Mouse (Mus musculus): ENCODE data around the gene Rnf44.

Gene Rnf44

DNA sequence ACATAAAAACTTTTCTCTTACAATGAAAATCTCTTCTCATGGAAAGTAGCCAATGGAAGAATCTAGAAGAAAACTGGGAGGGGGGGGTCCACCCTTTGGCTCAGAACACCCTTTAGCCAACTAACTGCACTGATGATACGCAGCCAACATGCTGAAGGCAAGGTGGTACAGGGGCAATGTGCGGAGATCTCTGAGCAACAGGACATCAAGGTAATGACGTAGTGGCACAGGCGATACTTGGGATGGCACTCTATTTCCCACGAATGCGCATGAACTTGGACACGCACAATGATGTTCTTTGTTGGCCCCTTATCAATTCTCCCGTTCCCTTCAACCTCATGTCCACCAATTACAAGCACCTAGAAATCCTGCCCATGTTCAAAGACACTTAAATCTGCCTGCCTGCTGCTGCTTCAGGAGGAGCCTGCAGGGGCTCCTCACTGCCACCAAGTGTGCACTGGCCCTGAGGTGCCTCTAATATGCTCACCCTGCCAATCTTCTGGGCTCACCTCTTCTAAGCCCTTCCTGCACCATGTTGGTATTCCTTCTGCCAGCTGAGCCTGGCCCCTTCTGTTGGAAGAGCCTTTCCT is 3.5 kb downstream of the Rnf44 start:
- in situ Hi-C loops (cut with MboI; ENCODE audit: low pct_unique_long_range_greater_than_20kb in 1 of 2, low sequenced_read_pairs in 2 of 2, unreplicated experiment in 1 of 2), result no loop called here

DNA sequence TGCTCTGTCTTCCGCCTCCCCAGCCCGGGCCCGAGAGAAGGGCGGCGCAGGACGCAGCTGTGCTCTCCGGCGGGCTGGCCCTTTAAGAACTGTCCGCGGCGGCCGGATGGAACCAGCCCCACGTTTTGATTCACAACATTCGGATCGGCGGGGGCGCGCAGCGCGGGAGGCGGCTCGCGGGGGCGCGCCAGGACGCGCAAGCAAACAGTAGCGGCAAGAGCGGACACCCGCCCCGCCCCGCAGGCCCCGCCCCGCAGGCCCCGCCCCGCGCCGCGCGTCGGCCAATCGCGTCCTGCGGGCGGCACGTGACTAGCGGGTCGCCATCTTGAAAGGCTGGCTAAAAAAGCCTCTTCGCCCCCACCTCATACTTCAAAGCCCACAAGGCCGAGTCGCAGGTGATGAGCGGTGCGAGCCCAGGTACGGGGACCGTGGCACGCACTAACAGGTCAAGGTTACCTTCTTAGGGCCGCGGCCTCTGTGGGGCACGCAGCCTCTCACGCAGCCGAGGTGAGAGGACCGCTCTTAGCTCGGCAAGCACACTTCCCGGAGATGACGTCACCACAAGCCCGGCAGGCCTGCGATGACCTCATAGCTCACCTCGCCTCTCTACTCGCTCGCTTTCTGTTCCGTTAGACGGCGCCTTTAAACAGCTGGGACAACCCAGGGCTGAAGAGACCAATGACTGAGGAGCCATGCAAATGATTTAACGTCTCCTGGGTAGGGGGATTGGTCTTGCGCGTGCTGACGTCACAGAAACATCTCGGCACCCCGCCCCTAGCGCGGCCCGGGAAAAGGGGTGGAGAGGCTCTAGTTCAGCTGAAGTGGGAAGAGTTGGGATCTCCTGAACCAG is 5.9 kb downstream of the Rnf44 start:
- in situ Hi-C loops (cut with MboI; ENCODE audit: low pct_unique_long_range_greater_than_20kb in 1 of 2, low sequenced_read_pairs in 2 of 2, unreplicated experiment in 1 of 2), result no loop called here

DNA sequence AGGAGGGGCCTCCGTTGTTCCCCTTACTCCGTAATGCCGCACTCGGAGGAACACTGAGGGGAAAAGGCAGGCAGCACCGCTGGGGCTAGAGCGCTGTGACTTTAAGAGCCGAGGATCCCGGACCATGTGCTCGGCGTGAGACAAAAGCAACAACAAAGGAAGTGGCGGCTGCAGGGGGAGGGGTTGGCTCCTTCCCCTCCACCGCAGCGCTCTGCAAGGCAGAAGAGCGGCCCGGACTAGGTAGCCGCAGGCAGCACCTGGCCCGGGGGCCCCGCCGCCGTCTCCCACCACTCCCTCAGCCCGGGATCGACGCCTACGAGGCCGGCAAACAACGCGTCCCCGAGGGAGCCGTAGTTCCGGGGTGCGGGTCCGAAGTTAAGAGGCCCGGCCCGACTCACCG is 6.6 kb downstream of the Rnf44 start:
- in situ Hi-C loops (cut with MboI; ENCODE audit: low pct_unique_long_range_greater_than_20kb in 1 of 2, low sequenced_read_pairs in 2 of 2, unreplicated experiment in 1 of 2), result no loop called here

DNA sequence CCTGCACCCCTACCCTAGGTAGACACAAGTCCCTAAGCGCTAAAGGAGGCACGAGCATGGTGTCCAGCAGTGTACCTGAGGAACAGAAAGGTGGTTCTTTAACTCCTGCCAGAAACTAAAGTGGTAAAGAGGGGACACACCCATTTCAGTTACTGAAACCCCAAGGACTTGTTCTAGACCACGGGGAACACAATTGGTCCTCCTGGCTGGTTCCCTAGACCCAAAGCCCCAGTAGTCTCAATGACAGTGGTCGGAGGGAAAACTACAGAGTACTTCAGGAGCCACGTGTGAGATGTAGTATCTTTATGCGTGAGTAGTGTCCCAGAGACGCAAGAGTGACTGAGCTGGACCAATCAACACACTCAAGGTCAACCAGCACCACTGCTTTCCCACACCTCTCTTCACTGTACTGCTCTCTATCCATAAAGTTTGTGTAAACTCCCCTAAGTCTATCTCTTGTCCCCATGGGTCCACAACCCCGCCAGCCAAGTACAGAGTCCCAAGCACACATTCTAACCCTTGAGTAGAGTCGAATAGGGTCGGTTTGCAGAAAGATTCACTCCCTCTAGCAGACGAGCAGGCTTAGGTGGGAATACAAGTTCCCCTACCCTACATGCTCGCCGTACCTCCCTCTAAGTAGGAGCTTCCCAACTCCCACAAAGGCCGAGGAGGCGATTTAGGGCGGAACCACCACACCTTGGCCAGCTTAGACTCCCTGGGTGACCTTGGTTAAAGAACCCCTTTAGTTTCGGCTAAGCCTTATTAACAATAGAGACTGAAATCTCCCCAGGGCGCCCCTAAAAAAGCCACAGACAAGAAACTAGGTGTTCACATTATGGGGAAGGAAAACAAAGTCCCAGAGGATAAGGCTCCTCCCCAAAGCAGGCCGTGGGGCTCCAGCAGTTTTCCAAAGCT is 7.3 kb downstream of the Rnf44 start:
- in situ Hi-C loops (cut with MboI; ENCODE audit: low pct_unique_long_range_greater_than_20kb in 1 of 2, low sequenced_read_pairs in 2 of 2, unreplicated experiment in 1 of 2), result no loop called here

DNA sequence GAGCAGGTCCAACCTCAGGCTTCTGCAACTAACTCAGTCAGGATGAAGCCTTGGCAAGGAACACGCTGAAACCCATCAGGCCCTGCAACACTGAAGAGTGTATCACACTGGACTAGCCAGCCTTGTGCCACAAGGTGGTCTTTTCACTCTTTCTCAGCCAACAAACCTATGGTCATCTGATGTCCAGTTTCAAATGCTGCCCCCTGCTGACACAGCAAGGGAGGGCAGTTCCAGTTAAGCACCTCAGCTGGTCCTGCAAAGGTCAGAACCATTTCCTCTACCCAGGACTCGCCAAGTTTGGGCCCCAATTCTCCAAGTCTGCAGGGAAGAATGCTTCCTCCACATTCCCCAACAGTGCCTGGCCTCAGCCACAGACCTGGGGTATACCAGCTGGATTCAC is 8.5 kb downstream of the Rnf44 start:
- in situ Hi-C loops (cut with MboI; ENCODE audit: low pct_unique_long_range_greater_than_20kb in 1 of 2, low sequenced_read_pairs in 2 of 2, unreplicated experiment in 1 of 2), result no loop called here

DNA sequence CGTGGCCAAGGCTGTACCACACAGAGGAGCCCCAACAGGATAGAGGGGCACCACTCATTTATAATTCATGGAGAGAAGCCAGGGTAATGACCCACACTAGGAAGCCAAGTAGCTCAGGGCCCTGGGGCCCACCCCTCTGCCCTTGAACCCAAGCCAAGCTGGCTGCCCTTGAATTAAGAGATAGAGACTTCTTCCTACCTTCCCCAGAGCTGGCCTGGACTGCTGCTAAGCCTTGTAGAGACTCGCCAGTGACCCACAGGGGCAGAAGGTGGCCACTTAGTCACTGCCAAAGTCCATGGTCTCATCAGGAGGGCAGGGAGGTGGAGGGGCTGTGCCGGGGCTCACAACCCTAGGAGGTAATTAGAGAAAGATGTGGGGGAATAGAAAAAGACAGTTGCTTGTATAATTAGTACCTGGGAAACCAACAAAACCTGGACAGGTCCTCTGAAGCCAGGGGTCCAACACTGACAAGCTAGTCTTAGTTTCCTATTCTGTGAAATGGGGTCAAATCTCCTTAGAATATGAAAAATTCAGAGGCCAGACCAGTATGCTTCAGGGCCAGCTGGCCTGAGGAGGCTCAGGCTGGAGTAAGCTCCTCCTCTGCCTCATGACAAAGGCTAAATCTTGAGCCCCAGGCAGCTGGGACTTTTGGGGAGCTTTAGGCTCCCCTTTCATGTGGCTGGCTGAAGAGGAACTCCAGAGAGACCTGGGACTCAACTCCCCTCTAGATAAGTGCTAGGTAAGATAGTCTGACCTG is 9.4 kb downstream of the Rnf44 start:
- in situ Hi-C loops (cut with MboI; ENCODE audit: low pct_unique_long_range_greater_than_20kb in 1 of 2, low sequenced_read_pairs in 2 of 2, unreplicated experiment in 1 of 2), result no loop called here

DNA sequence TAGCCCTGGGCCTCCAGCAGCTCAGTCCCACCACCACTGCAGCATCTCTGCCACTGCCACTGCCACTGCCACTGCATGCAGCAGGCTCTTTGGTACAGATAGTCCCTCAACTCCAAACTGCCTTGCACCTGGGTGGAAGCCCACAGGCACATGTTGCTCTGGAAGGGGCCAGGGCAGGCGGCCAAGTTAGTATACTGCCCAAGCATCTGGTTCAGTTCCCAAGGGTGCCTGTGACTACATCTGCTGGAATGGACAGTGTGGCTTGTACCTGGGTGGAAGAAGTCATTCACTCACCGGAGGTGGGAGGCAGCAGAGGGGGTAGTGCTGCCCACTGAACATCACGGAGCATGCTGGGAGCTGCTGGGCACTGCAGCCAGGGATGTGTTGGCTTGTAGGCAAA is 10.4 kb downstream of the Rnf44 start:
- in situ Hi-C loops (cut with MboI; ENCODE audit: low pct_unique_long_range_greater_than_20kb in 1 of 2, low sequenced_read_pairs in 2 of 2, unreplicated experiment in 1 of 2), result no loop called here

DNA sequence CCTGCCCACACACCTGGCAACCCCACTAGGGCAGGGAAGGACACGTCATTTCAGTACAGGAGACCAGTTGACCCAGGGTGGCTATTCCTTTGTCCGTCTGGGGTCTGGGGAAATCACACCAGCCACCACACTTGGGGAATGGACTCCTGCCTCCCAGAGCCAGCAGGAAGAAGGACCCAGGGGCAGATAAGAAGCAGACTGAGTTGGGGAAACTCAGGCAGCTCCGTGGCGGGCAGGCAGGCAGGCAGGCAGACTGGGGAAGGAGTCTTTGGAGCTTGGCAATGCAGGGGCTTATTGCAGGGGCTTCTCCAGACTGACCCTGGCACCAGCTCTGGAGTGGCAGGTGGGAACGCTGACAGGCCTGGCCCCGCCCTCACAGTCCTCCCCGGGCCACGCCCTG is 12.4 kb downstream of the Rnf44 start:
- in situ Hi-C loops (cut with MboI; ENCODE audit: low pct_unique_long_range_greater_than_20kb in 1 of 2, low sequenced_read_pairs in 2 of 2, unreplicated experiment in 1 of 2), result no loop called here

DNA sequence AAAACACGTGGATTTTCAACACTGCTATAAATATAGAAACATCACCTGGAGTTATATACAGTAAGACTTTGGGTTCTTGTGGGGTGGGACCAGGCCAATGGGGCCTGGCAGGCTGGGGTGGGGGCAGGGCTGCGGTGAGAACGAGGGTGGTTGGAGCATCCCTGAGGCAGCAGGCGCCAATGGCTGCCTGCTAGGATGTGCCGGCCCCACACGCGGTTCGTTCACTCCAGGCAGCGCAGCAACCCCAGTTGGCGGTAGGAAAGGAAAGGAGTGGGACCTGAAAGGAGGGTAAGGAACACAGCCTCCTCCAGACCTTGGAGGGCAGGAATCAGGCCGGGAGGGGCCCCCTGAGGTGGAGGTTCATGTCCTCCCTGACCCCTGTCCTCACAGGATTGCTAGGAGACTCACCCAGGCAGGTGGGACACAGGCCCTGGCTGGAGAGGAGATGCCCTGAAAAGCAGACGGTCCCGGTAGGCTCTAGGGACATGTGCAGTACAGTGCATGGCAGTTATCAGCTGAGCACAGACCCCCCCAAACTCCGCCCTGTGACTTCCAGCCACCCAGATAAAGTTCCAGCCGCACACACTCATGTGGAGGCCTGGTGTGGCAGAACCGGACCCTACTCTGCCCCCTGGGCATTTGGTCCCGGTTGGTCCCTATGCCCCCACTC is 13.4 kb downstream of the Rnf44 start:
- in situ Hi-C loops (cut with MboI; ENCODE audit: low pct_unique_long_range_greater_than_20kb in 1 of 2, low sequenced_read_pairs in 2 of 2, unreplicated experiment in 1 of 2), result no loop called here

DNA sequence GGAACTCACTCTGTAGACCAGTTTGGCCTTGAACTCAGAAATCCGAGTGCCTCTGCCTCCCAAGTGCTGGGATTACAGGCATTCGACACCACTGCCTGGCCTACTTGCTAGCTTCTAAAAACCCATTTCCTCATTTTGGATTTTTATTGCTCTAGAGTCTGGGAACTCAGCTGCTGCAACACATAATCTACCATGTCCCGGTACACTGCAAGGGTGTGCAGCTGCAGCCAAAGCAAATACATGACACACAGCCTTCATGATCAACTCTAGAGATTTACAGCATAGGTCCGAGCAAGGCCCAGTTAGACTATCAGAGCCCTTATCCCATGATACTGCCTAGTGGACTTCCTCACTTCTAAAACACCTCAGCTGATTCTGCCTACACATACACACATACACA is 15.4 kb downstream of the Rnf44 start:
- in situ Hi-C loops (cut with MboI; ENCODE audit: low pct_unique_long_range_greater_than_20kb in 1 of 2, low sequenced_read_pairs in 2 of 2, unreplicated experiment in 1 of 2), result no loop called here

DNA sequence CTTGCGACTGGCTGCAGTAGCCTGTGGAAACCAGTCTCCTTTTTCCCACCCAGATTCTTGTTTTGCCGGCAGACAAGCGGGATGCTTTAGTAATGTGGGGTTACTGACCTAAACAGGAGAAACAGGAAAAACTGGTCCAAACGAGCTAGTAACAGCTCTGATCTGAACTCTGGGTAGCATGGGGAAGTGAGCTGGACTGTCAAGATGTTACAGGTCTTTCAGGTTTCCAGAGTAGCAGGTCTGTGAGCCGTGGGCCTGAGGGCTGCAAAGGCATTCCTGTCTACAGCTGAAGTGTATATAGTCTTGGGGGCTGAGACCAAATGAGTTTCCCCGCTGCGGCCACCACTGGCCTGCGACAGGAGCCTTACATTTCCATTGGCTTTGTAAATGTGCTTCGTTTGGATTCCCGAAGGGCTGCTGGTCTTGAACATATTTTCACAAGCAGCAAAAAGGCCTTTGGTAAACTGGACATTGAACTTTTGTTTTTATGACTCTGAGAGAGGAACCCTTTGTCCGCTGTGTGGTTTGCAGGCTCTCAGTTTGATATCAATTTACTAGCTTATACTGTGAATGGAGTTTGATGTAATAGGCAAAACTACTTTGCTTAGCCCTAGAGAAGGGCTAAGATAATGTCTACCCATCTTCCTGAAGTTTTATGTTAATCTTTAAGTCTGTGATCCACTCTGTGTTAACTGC is 17.7 kb downstream of the Rnf44 start:
- in situ Hi-C loops (cut with MboI; ENCODE audit: low pct_unique_long_range_greater_than_20kb in 1 of 2, low sequenced_read_pairs in 2 of 2, unreplicated experiment in 1 of 2), result no loop called here

DNA sequence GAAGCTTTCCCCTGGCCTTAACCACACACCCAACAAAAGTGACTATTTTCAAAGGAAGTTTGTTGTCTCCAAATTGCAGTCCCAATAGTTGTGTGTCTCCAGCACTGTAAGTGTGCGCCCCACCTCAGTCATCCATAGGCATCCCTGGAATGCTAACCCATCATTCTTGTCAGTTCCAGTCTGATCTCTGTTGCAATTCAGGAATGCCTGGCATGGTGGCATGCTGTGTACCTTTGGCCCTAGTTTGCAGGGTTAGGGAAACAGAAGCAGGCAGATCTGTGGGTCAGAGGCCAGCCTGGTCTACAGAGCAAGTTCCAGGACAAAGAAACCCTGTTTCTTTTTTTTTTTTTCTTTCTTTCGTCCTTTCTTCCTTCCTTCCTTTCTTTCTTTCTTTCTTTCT is 23.2 kb downstream of the Rnf44 start:
- in situ Hi-C loops (cut with MboI; ENCODE audit: low pct_unique_long_range_greater_than_20kb in 1 of 2, low sequenced_read_pairs in 2 of 2, unreplicated experiment in 1 of 2), result no loop called here

DNA sequence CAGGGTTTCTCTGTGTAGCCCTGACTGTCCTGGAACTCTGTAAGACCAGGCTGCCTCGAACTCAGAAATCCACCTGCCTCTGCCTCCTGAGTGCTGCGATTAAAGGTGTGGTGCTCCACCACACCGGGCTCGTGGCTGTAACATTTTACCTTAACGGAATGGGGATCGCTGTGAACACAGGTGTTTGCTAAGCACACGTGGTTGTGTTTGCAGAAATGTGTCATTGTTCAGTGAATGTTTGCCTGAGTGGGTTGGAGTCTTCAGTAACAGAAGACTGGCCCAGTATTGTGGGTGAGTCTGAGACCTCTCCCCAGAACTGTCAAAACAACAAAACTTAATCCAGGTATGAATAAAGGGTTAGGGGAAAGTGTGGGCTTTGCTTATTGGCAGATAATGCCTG is 28.6 kb downstream of the Rnf44 start:
- in situ Hi-C loops (cut with MboI; ENCODE audit: low pct_unique_long_range_greater_than_20kb in 1 of 2, low sequenced_read_pairs in 2 of 2, unreplicated experiment in 1 of 2), result no loop called here

DNA sequence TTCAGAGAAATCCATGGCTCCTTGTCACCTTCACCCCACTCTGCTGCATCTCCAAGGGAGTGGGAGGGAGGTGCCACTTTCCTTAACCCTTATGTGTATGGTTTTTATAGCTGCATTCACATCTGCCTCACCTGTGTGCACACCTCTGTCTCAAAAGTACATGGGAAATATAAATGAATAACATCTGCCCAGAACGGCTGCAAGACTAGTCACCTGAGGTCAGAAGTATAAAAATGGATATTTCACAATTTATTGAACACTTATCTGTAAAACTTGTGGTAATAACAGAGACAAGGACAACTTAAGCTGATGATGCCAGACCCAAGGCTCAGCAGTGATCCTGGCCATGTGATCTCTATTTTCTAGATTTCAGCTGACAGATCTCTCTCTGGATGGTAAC is 29.2 kb downstream of the Rnf44 start:
- in situ Hi-C loops (cut with MboI; ENCODE audit: low pct_unique_long_range_greater_than_20kb in 1 of 2, low sequenced_read_pairs in 2 of 2, unreplicated experiment in 1 of 2), result no loop called here

DNA sequence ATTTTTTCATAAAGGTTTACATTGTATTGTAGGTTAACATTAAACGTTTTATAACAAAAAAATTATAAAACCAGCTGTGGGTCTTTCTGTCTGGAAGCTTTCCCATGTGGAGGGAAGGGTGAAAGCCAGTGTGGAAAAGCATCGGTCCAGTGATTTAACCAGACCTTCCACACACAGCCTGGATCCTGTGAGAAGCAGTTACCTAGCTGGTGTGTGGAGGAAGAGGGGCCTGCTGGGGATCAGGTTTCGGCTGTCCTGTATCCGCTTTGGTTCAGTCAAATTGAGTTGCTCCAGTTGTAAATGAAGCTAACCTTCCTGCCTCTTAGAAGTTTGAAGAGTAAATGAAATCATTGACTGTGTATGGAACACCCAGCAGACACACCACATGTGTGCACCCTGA is 29.7 kb downstream of the Rnf44 start:
- in situ Hi-C loops (cut with MboI; ENCODE audit: low pct_unique_long_range_greater_than_20kb in 1 of 2, low sequenced_read_pairs in 2 of 2, unreplicated experiment in 1 of 2), result no loop called here

DNA sequence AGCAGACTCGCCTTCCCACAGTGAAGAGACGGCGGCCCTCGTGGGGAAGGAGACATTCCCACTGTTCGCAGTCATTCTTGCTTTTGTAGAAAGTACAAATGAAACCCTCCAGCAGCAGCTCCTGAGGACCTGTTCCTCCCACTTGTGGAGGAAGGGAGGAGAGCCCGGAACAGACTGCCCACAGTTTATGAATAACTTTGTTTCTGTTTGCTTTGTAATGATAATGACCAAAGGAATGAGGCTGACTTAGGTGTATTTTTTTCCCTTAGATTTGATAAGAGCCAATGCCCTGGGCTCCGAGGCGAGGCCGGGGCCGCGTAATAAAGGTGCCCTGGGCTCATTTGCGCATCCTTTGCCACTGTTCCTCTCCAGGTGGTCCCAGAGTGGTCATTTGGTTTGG is 32.3 kb downstream of the Rnf44 start:
- in situ Hi-C loops (cut with MboI; ENCODE audit: low pct_unique_long_range_greater_than_20kb in 1 of 2, low sequenced_read_pairs in 2 of 2, unreplicated experiment in 1 of 2), result no loop called here

DNA sequence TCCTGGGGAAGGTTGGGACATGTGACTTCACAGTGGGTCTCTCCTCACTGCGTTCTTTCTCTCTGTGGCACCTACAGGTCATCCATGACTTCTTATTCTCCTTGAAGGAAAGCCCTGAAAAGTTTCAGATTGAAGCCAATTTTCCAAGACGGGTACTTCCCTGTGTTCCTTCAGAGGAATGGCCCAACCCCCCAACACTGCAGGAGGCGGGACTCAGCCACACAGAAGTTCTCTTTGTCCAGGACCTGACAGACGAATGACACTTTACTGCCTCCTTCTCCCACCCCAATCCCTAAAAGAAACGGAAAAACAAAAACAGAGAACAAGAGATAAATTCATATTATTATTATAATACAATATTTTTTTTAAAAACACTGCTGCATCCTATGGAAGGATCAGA is 32.8 kb downstream of the Rnf44 start:
- in situ Hi-C loops (cut with MboI; ENCODE audit: low pct_unique_long_range_greater_than_20kb in 1 of 2, low sequenced_read_pairs in 2 of 2, unreplicated experiment in 1 of 2), result no loop called here

DNA sequence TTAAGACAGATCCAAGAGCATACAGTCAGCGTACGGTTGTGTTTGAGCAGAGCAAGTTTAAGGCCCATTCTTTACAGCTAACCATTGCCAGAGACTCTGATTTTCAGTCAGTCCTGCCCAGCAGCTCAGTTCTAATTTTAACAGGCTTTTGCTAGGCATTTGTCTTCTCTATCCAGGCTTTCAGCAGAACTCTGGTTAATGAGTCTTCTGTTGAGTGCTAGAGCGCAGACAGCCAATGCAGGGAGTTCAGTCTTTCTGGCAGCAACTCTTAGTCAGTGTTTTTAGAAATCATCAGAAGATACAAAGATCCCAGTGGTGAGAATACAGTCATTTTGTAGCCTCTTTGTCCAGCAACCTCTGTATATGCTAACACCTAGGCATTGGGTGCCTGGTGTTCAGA is 43.2 kb downstream of the Rnf44 start:
- in situ Hi-C loops (cut with MboI; ENCODE audit: low pct_unique_long_range_greater_than_20kb in 1 of 2, low sequenced_read_pairs in 2 of 2, unreplicated experiment in 1 of 2), result no loop called here
